Mouse (Mus musculus): Measurements from ENCODE around the gene Gm20449.
"Not testable (repeated sequence)": the region's sequence is repeated elsewhere in the genome, so short reads cannot be mapped to it uniquely, and the experiment has no call there.

Gm20449 gene

GRCm38 (mm10) chr7:41499389-41500049, at the start of gene Gm20449, which contains the start of gene AW146154:
Gene Gm20449, minus strand, starts transcription at chr7:41499417.
Gene AW146154, minus strand, starts transcription at chr7:41499890.
- DNase-seq (ENCODE audit: low spot score in 2 of 2): peak; percentile 99

DNA sequence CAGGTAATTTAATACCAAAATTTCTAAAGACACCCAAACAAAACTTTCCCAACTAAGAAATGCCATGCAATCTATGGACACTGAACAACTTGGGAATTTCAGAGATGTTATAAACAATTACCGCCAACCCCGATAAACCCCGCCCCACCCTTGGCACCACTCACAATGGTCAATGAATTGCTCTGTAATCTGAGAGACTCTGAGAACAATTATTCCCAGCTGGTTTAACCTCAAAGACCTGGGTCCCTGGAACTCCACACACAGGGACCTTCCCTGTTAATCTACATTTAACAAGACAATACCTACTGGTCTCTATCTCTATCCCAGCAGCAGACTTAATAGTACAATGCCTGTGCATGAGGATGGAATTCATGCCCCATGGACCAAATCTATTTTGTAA, 13.5 kb upstream of the Gm20449 start:
- no peak for DNase-seq (ENCODE audit: low spot score in 2 of 2)

- DNase-seq (ENCODE audit: low spot score in 2 of 2): no peak
These were observed 13.0 kb upstream of the Gm20449 start for GRCm38 (mm10) chr7:41512207-41512606.

DNA sequence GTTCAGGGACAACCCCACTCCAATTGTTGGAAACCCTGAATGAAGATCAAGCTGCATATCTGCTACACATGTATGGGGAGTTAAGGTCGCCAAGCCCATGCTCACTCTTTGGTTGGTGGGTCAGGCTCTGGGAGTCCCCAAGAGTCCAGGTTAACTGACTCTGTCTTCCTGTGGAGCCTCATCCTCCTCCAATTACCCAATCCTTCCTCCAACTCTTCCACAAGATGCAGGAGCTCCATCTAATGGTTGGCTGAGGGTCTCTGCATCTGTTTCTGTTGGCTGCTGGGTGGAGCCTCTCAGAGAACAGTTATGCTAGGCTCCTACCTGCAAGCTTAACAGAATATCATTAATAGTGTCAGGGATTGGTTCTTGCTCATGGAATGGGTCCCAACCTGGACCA, 3.2 kb upstream of the Gm20449 start:
- DNase-seq (ENCODE audit: low spot score in 2 of 2): peak in 1 of 2 experiments; percentile 25

DNA sequence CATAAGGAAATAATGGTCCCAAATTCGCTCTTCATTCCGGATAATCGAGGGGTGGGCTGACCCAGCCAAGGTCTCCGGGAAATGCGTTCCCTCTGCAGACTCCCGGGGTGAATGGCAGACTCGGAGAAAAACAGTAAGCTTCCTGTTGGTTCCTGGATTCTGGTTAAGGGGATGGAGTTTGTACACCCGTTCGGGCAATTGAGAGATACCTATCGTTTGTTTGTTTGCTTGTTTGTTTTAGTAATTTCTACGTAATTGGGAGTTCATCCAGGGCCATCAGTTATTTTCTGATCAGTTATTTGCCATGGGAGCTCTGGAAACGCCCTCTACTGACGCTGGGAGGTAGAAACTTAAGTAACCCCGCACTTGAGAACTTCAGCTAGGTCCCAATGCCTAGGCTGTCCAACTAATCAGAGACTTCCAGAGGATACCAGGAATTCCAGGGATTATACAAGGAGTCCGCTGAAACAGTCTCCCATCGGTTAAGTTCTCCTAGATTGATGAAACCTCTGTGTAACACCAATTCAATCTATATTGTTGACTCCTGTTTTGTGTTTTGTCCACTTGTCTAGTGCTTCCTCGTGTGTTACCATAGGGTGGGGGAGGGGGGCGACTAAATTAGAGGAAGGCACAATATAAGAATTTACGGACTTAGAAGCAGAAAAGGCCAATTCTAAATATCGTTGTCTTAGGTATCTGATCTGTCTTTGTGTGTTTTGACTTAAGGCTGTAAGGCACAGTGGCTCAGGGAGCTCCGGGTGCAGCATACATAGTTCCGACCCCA, 1.1 kb upstream of the Gm20449 start:
- DNase-seq (ENCODE audit: low spot score in 2 of 2): peak; percentile 72 to 79

GRCm38 (mm10) chr7:41499018-41499388, 214 bp downstream of the Gm20449 start:
- not testable (repeated sequence) for DNase-seq (ENCODE audit: low spot score in 2 of 2)

GRCm38 (mm10) chr7:41498464-41498863, 753 bp downstream of the Gm20449 start:
- peak; percentile 36 to 51 for DNase-seq (ENCODE audit: low spot score in 2 of 2)

GRCm38 (mm10) chr7:41497871-41498270, 1.3 kb downstream of the Gm20449 start:
- DNase-seq (ENCODE audit: low spot score in 2 of 2): peak; percentile 33 to 37

- no peak for DNase-seq (ENCODE audit: low spot score in 2 of 2)
These were observed 47.4 kb downstream of the Gm20449 start for GRCm38 (mm10) chr7:41451864-41452263.

DNA sequence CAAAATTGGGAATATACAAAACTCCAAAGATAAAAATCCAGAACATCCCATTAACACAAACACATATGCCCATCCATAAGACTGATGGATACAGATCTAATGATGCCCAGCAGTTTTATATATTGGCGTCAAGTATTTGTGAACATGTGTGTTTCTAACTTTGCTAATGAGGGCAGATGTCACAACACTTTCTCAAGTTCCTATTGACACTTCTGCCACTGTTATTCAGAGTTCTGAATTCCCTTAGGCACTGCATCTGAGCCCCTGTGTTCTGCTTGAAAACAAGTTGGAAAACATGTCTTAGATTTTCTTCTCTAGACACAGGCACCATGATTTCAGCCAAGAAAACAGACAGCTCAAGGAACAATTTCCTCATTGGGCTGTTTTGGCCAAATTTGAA, 50.6 kb downstream of the Gm20449 start, which contains the start of gene Vmn2r57:
Gene Vmn2r57, minus strand, starts transcription at position 101 of the 400 bp plus-strand sequence.
- DNase-seq (ENCODE audit: low spot score in 2 of 2): not testable (repeated sequence)

GRCm38 (mm10) chr7:41394130-41394529, 105.1 kb downstream of the Gm20449 start:
- DNase-seq (ENCODE audit: low spot score in 2 of 2): no peak

DNA sequence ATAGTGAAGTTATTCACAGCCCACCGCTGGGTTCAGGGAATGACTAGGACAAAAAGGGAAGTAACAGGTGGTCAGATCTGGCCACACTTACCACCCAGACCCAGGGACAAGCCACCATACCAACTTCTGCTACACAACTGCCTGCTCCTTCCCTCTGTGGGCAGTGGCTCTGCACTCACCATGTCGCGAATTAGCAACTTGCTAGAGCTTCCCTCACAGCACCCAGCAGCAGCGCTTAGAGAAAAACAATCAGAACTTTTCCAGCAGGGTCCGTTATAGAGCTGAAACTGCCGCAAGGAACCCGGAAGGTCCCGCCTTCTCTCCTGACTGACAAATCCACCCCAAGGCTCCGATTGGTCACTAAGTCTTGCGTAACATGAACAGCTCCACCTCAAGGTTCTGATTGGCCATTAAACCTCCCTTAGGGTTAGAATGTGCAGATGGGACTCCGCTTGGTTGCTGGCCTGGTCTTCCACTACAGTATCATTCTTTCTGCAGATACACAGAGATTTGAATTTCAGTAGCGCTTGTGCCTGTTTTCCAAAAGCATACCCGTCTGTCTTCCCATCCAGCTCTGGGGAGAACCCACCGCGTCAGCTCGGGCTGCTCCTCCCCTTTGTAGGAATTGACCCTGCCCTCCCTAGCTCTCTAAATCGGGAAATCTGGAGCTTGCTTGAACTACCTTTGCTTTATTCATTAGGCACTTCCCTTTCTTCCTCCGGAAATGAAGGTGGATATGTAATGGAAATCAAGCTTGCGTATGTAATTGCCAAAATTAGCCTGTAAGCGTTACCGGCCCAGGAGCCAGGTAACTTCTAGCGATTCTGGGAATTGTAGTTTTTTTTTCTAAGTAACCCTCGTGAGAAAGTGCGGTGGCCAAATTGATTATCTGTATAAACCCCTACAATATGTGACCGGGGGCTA, 105.9 kb downstream of the Gm20449 start, which contains the start of gene AI987944:
Gene AI987944, minus strand, starts transcription at position 332 of the 924 bp plus-strand sequence.
- DNase-seq (ENCODE audit: low spot score in 2 of 2): peak; percentile 90 to 94

Measured in right cerebral cortex, postnatal 10 days (tissue).